Mouse (Mus musculus): ENCODE data around the gene Tmem125.

DNA sequence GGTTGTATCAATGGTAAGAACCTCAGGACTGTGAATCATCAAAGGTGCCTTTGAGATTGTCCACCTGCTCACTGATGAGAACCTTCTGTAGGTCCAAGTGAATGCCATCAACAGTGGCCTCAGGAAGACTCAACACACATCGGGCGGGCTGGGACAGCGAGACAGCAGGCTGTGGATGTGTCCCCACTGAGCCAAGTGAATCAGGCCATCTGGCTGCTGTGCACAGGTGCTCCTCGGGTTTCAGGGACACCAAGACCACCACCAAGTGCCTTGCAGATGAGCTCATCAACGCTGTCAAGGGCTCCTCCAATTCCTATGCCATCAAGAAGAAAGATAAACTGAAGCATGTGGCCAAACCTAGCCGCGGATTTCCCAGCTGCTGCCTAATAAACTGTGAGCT is 21.6 kb downstream of the Tmem125 start:
- TF ChIP-seq CTCF (IDR thresholded peaks at IDR 0.05; ENCODE audit: control insufficient read depth, insufficient read depth, insufficient replicate concordance, low read depth, low read length), result no peak
- no peak for TF ChIP-seq POLR2A (IDR thresholded peaks at IDR 0.05; ENCODE audit: control insufficient read depth, low read depth, low read length)
